13 mouse cellular contexts compared by ENCODE assay signal in genomic region chr6:91752884-91753283, GRCm38 (mm10).
DNase-seq lines count a peak whose midpoint lies in the region; ATAC-seq and TF ChIP-seq lines count a peak whose summit lies in the region.
"Had no signal": no experiment of that assay in that cellular context is flagged by ENCODE, and none has a peak within 500 bp of the region (broad histone marks: within the 10 kb centered on the region; RNA-seq: fewer than 3 reads in every experiment).

No protein-coding gene starts in this region.

- H3K27ac ChIP-seq in heart, embryonic 13.5 days (replicated peaks): peak overlapping the region; percentile 54
- no peak overlapping the region for H3K27ac ChIP-seq in heart, embryonic 10.5 days
- peak overlapping the region; percentile 38 for H3K27ac ChIP-seq in lung, postnatal 0 days (ENCODE audit: low read length)
- H3K27ac ChIP-seq in liver, postnatal 0 days (ENCODE audit: low read depth): 0 out of 2 replicates have a peak overlapping the region, but pooled peaks have one; percentile 34
- H3K27ac ChIP-seq: embryonic facial prominence, embryonic 12.5 days; macrophage had no signal

- intact Hi-C loops in heart, postnatal 10 days (cut with DNase I): no loop called here

- no peak overlapping the region for H3K4me3 ChIP-seq in heart, embryonic 13.5 days
- no peak overlapping the region for H3K4me3 ChIP-seq in heart, embryonic 10.5 days
- H3K4me3 ChIP-seq in lung, postnatal 0 days (ENCODE audit: low read depth, low read length): no peak overlapping the region
- H3K4me3 ChIP-seq in liver, postnatal 0 days (ENCODE audit: low read depth, low read length): no peak overlapping the region
- H3K4me3 ChIP-seq: embryonic facial prominence, embryonic 12.5 days; limb, embryonic 10.5 days had no signal

- ATAC-seq in heart, embryonic 13.5 days (ENCODE audit: extremely low read depth, insufficient number of reproducible peaks, low FRiP score, low TSS enrichment): no peak
- peak; percentile 76 for ATAC-seq in lung, postnatal 0 days
- peak; percentile 43 for ATAC-seq in liver, postnatal 0 days
- ATAC-seq: intestine, postnatal 0 days had no signal

- DNase-seq in heart, embryonic 10.5 days (ENCODE audit: low spot score): no peak
- DNase-seq in lung, postnatal 0 days (ENCODE audit: low spot score): peak; percentile 30
- no peak for DNase-seq in lung, postnatal 14 days
- peak; percentile 35 to 39 for DNase-seq in heart, postnatal 10 days
- DNase-seq in liver, postnatal 0 days: peak; percentile 38
- no peak for DNase-seq in right cerebral cortex, postnatal 25 days
- no peak for DNase-seq in urinary bladder, postnatal 14 days (ENCODE audit: low spot score)
- DNase-seq: cerebellum, adult 18-20 months had no signal

- peaks cover 85% of the 10 kb centered on the region for H3K36me3 ChIP-seq in heart, embryonic 13.5 days
- H3K36me3 ChIP-seq in heart, embryonic 10.5 days: peaks cover 94% of the 10 kb centered on the region
- H3K36me3 ChIP-seq in lung, postnatal 0 days (ENCODE audit: insufficient read depth, low read length): peaks cover 21% of the 10 kb centered on the region
- peaks cover 65% of the 10 kb centered on the region for H3K36me3 ChIP-seq in liver, postnatal 0 days (replicated peaks; ENCODE audit: insufficient read depth, low read length)

- no peak for TF ChIP-seq CTCF in lung, postnatal 0 days (IDR thresholded peaks at IDR 0.05)
- no peak for TF ChIP-seq CTCF in liver, postnatal 0 days (IDR thresholded peaks at IDR 0.05; ENCODE audit: low read depth)

- H3K9me3 ChIP-seq in heart, embryonic 13.5 days: no peaks in the 10 kb centered on the region
- no peaks in the 10 kb centered on the region for H3K9me3 ChIP-seq in heart, embryonic 10.5 days
- no peaks in the 10 kb centered on the region for H3K9me3 ChIP-seq in lung, postnatal 0 days (ENCODE audit: low read length)
- no peaks in the 10 kb centered on the region for H3K9me3 ChIP-seq in liver, postnatal 0 days (ENCODE audit: low read length)
- H3K9me3 ChIP-seq: embryonic facial prominence, embryonic 12.5 days; limb, embryonic 10.5 days had no signal

- no peak overlapping the region for H3K4me2 ChIP-seq in heart, embryonic 13.5 days
- H3K4me2 ChIP-seq in lung, postnatal 0 days (replicated peaks; ENCODE audit: low read depth, low read length): no peak overlapping the region
- H3K4me2 ChIP-seq in liver, postnatal 0 days (ENCODE audit: low read depth, low read length): no peak overlapping the region
- H3K4me2 ChIP-seq: embryonic facial prominence, embryonic 12.5 days had no signal

- peaks cover 18% of the 10 kb centered on the region; the same call in 1 of the 2 replicates for H3K4me1 ChIP-seq in heart, embryonic 13.5 days
- H3K4me1 ChIP-seq in heart, embryonic 10.5 days: peaks cover 7% of the 10 kb centered on the region; the same call in 1 of the 2 replicates
- no peaks in the 10 kb centered on the region; the same call in 1 of the 2 replicates for H3K4me1 ChIP-seq in lung, postnatal 0 days (ENCODE audit: insufficient read depth, low read depth, low read length)
- 0 out of 2 replicates have a peak, but pooled peaks cover 2% of the 10 kb centered on the region for H3K4me1 ChIP-seq in liver, postnatal 0 days (ENCODE audit: insufficient read depth)
- H3K4me1 ChIP-seq: embryonic facial prominence, embryonic 12.5 days; limb, embryonic 10.5 days had no signal

- WGBS in heart, embryonic 13.5 days: 57% methylated on average over 8 of the region's 8 CpGs
- 69% methylated on average over 8 of the region's 8 CpGs for WGBS in heart, embryonic 10.5 days
- WGBS in lung, postnatal 0 days: 54% methylated on average over 8 of the region's 8 CpGs
- WGBS in liver, postnatal 0 days (ENCODE audit: insufficient replicate concordance): 63% methylated on average over 8 of the region's 8 CpGs

- TF ChIP-seq EP300 in lung, postnatal 0 days (IDR thresholded peaks at IDR 0.05): peak; percentile 66; the same call in 1 of the 2 replicates
- TF ChIP-seq EP300 in liver, postnatal 0 days (IDR thresholded peaks at IDR 0.05; ENCODE audit: low read depth): peak; percentile 45; the same call in 1 of the 2 replicates

- H3K27me3 ChIP-seq in heart, embryonic 13.5 days (replicated peaks): no peaks in the 10 kb centered on the region
- no peaks in the 10 kb centered on the region for H3K27me3 ChIP-seq in heart, embryonic 10.5 days (ENCODE audit: insufficient read depth, poor library complexity, severe bottlenecking)
- H3K27me3 ChIP-seq in lung, postnatal 0 days (replicated peaks; ENCODE audit: insufficient read depth, low read length): no peaks in the 10 kb centered on the region
- H3K27me3 ChIP-seq in liver, postnatal 0 days (ENCODE audit: insufficient read depth, low read length): no peaks in the 10 kb centered on the region
- H3K27me3 ChIP-seq: embryonic facial prominence, embryonic 12.5 days had no signal

- no peak overlapping the region for H3K9ac ChIP-seq in heart, embryonic 13.5 days
- no peak overlapping the region for H3K9ac ChIP-seq in lung, postnatal 0 days (replicated peaks; ENCODE audit: low read depth)
- no peak overlapping the region for H3K9ac ChIP-seq in liver, postnatal 0 days (replicated peaks)
- H3K9ac ChIP-seq: embryonic facial prominence, embryonic 12.5 days had no signal

Comparison
In these comparisons a context has a peak if more than half of its experiments do, and no peak if none do; other contexts are left out.
1. DNase-seq: peak in lung, postnatal 0 days (single experiment), heart, postnatal 10 days (2 of 2) and liver, postnatal 0 days (single experiment); none in heart, embryonic 10.5 days (single experiment), lung, postnatal 14 days (single experiment), right cerebral cortex, postnatal 25 days (single experiment) and urinary bladder, postnatal 14 days (single experiment).